Mouse (Mus musculus): ENCODE measurements around the gene Aunip. TPM values are rescaled to one million over a fixed set of nuclear protein-coding genes. Genes with fewer than 3 reads are reported as not detected.

Aunip gene
- total RNA-seq, 2 experiments from 2014 or later = not detected

DNA sequence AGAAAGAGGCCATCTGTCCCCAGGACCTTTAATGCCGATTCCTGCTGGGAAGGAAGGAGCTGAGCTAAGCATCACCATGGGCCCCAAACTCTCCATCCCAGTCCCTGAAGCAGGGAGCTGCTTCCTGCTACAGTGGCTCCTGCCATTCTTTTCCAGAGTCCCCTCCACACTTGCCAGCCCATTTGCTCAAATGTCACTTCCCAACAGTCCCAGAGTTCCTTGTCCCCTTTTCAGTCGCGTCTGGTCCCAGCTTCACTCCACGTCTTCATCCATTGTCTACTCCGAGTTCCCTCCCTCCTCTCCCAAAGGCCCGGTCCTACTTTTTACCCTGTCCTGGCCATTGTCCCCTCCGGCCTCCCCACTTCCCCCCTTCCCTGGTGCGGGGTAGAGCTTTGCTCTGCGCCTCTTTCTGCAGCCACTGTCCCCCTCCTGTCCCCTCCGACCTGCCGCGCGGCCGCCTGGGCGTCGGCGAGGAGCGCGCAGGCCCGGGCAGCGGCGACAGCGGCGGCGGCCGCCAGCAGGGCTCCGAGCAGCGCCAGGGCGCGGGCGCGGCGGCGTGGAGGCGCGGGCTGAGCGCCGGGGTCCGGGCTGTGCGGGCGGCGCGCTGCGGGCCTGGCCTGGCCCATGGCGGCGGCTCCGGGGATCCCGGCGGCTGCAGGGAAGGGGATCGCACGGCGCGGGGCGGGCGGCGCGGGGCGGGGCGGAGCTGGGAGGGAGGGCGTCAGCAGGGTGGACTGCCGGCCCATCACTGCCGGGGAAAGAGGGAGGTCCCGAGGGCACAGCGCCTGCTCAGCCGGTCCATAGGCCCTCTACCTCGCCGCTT, 40.9 kb downstream of the Aunip start, which contains the start of gene Selenon:
Selenon (minus strand) TSS at position 673 of the 823 bp plus-strand sequence.
- intact Hi-C loops (cut with DNase I) = no loop called here
- Histone ChIP-seq H3K27ac (peak within 1 kb of the TSS; percentile 82), H3K4me3 (peak within 1 kb of the TSS; percentile 81)
- no peak for TF ChIP-seq CTCF (IDR thresholded peaks at IDR 0.05)
- DNase-seq = peak; percentile 87

DNA sequence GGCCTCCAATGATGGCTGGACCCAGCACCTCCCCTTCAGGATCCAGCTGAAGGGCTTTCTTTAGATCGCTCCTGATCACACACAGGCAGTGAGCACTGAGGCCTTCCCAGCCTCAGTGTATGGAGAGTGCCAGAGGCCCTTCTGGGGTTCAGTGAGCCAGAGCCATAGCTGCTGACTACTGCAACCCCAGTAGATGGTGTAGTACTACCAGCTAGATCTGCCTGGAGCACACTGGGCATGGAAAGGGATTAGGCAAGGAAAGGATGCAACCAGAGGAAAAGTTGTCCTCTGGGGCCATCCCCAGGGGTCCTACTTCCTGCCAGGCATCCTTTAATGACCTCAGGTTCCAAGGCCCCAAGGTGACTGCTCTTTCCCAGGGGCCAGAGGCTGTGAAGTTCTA, 42.8 kb downstream of the Aunip start:
- intact Hi-C loops (cut with DNase I) = no loop called here
- no peak overlapping the region for H3K4me3 ChIP-seq
- H3K27ac ChIP-seq = no peak overlapping the region
- no peak for DNase-seq
- TF ChIP-seq CTCF (IDR thresholded peaks at IDR 0.05) = peak; percentile 43; the same call in 1 of the 2 replicates

DNA sequence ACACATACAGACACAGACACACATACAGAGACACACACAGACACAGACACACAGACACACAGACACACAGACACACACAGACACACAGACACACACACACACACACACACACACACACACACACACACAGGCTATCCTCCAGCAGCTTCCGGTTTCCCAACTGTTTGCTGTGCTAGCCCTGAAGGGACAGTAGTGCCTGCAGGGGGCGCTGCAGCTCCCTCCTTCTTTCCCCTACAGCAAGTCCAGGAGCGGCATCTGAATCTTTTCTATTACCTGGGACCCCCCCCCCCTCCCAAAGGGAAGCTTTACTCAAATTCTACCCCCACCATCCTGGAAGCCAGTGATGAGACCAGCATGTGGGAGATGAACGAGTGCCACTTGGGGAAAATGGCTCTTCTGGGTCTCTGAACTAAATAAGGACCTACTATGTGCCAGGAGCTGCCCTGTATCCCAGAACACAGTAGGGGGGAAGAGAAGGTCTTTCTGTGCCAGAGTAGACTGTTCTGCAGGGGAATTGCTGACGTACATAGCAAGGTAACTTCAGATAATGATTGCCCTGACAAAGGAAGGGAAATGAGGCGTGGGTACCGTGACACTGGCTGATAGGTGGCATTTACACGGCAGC, 45.3 kb downstream of the Aunip start:
- peak; percentile 63 for DNase-seq
- TF ChIP-seq CTCF (IDR thresholded peaks at IDR 0.05) = peak; percentile 52
- intact Hi-C loops (cut with DNase I) = no loop called here
- no peak overlapping the region for H3K27ac ChIP-seq
- H3K4me3 ChIP-seq = no peak overlapping the region

DNA sequence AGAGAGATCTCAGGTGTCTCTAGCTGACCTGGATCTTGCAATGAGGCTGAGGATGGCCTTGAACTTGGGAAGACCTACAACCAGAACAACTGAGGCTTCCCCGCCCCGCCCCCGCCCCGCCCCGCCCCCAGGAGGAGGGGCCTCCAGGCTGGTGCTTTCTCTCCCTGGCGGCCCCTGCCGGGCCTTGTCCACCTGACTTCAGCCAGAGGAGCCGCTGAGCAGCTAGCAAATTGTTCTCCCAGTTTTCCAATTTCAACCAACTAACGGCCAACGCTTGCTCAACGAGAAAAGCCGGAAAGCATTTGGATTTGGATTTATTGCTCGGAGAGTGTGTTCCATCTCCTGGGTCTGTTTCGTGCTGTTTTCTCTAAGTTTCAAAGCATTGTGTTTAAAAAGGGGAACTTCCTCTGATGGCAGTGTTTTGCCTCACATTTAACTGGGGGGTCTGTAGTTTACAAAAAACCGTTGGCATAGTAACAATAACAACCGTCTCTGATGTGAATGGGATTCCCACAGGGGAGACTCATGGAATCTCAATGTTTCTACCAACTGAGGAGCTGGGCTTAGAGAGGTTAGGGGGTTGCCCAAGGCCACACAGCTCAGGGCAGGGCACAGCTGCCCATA, 46.9 kb downstream of the Aunip start:
- Histone ChIP-seq H3K4me3 (no peak overlapping the region; the same call in 1 of the 2 replicates), H3K27ac (peak overlapping the region; percentile 75)
- no peak for TF ChIP-seq CTCF (IDR thresholded peaks at IDR 0.05)
- intact Hi-C loops (cut with DNase I) = no loop called here
- peak; percentile 54 for DNase-seq

DNA sequence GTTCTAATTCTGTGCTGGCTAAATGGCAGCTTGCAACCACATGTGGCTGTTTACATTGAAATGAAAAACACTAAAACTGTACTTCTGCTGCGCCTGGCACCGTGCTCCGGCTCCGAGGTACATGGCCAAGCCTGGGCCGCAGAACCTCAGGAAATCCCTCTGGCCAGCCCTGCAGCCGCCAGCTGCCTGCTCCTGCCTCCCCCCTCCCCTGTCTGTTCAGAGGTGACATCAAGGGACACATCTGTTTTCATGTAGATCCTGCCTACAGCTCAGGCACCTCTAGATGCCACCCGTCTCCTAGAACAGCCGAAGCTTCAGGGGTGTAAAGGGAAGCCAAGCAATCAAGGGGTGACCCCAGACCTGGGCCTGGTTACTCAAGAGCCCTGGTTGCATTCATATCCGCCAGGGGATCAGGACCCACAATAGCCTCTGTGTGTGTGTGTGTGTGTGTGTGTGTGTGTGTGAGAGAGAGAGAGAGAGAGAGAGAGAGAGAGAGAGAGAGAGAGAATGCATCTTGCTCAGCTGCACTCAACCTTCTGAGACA, 47.8 kb downstream of the Aunip start:
- DNase-seq = peak; percentile 51
- TF ChIP-seq CTCF (IDR thresholded peaks at IDR 0.05) = no peak
- Histone ChIP-seq H3K27ac (peak overlapping the region; percentile 75), H3K4me3 (no peak overlapping the region; the same call in 1 of the 2 replicates)
- intact Hi-C loops (cut with DNase I) = no loop called here

DNA sequence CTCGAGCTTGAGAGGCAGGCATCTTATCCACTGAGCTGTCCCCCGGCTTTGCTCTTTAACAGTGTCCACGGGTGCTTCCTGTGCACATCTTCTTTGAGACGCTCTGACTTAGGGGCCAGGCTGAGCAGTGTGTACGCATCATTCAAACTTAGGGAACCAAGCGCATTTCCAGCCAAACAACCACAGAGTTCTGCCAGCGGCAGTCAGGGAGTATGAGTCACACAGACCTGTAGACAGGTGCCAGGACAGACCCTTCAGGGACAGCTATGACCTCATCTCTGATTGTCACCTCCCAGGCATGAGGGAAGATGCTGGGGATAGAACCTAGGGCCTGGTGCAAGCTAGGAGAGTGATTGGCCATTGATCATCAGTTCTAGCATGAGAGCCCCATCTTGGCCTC, 48.4 kb downstream of the Aunip start:
- DNase-seq = no peak
- no peak for TF ChIP-seq CTCF (IDR thresholded peaks at IDR 0.05)
- no peak overlapping the region for H3K4me3 ChIP-seq
- intact Hi-C loops (cut with DNase I) = no loop called here
- no peak overlapping the region for H3K27ac ChIP-seq

DNA sequence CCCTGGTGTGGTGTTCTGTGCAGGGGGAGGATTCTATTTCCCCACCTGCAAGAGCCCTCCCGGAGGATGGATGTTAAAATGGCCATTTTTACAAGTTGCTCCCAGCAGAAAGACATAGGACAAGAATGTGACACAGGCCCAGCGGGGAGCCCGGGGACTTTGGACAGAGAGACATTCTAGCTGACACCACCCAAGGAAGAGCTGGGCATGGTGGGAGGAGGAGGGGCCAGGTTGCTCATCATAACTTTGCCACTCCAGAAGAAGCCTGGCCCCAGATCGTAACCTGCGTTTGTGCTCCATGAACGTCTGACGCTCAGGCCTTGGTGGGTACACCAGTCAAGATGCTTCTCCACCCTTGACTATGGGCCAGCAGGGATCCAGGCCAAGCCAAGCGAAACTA, 49.9 kb downstream of the Aunip start:
- intact Hi-C loops (cut with DNase I) = no loop called here
- no peak for TF ChIP-seq CTCF (IDR thresholded peaks at IDR 0.05)
- no peak overlapping the region for H3K4me3 ChIP-seq
- no peak for DNase-seq
- no peak overlapping the region for H3K27ac ChIP-seq

DNA sequence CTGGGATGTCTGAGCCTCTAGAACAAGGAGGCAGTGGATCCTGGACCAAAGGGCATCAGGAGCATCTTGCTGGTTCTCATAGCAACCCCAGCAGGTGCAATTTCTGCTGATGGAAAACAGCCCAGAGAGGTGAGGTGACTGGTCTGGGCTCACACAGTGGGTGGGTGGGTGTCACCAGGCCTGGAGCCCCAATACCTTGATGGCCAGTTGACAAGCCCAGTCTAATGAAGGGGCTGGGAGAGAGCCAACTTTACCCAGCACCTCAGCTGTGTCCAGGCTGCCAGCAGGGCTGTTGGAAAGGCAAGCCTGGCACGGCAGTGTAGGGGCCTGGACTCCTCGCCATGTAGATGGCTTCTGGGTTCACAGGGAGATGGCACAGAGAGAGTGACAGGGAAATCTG, 51.2 kb downstream of the Aunip start:
- no peak for DNase-seq
- intact Hi-C loops (cut with DNase I) = no loop called here
- Histone ChIP-seq H3K4me3 (no peak overlapping the region), H3K27ac (no peak overlapping the region)
- no peak for TF ChIP-seq CTCF (IDR thresholded peaks at IDR 0.05)

DNA sequence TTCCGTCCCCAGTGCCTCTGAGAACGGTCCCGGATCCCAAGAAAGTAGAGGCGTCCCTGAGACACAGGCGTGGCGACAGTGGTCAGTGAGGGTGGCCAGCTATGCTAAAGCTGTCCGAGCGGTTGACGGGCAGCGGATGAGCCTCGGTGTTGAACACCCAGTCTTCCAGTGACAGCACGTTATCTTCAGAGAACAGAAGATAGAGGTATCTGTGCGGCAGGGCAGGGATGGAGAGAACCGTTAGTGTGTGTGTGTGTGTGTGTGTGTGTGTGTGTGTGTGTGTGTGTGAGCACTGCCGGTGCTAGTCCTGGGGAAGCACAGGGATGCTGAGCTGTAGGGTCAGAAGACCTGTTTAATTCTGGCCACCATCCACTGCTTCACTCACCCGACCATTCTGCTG, 52.8 kb downstream of the Aunip start:
- no peak for TF ChIP-seq CTCF (IDR thresholded peaks at IDR 0.05)
- intact Hi-C loops (cut with DNase I) = no loop called here
- DNase-seq = no peak

DNA sequence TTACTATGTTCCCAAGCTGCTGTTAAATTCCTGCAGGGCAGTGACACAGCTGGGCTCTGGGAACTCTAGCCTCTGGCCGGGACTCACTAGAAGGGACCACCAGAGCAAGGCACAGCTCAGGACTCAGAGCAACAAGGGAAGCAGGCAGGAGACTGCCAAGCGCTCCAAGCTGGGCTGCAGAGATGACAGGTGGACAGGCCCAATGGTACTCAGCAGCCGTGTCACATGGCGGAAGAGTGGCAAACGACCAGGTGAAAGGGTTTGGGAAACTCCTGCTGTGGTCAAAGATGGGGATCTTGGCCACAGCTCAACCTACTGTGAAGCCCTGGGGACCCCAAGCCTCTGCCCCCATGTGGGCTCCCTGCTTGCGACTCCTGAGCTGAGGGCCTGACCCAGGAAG, 53.3 kb downstream of the Aunip start:
- intact Hi-C loops (cut with DNase I) = no loop called here
- no peak for DNase-seq
- no peak overlapping the region for H3K27ac ChIP-seq
- H3K4me3 ChIP-seq = no peak overlapping the region
- TF ChIP-seq CTCF (IDR thresholded peaks at IDR 0.05) = no peak

More for the DNA sequence above, 52.8 kb downstream of the Aunip start:
- no peak overlapping the region for H3K27ac ChIP-seq
- no peak overlapping the region for H3K4me3 ChIP-seq

DNA sequence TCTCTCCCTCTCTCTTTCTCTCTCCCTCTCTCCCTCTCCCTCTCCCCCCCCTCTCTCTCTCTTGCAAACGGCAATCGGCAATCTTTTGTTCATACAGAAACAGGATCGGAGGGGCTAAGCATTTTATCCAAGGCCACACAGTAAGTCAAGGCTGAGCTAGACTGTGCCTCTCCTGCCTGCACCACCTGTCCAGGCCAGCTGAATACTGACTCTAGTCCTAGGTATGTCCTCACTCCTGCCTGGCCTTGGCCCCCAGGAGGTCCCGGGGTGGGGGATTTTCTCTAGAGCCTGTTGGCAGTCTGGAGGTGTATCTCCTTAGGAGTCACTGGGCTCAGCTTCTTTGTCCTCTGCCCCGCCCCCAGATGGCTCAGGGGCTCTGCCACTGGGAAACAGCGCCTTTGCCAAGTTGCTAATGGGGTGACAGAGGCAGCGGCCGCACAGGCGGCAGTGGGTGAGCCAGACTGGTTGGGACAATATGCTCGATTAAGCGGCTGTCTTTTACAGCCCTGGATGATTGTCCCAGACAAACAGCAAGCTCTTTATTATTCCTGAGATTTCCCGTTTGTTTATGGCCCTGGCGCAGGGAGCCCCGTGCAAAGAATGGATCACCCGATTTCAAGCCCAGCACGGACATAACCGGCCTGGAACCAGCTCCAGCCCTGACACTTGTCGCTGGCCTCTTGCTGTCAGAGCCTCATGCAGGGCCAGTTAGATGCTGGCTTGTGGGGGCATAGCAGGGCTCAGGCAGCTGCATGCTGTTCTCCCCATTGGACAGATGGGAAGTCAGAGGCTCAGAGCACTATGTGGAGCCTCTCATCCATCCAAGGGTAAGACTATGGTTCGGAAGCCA, 56.8 kb downstream of the Aunip start:
- H3K27ac ChIP-seq = no peak overlapping the region
- H3K4me3 ChIP-seq = no peak overlapping the region
- intact Hi-C loops (cut with DNase I) = no loop called here
- peak; percentile 43 for DNase-seq
- no peak for TF ChIP-seq CTCF (IDR thresholded peaks at IDR 0.05)

DNA sequence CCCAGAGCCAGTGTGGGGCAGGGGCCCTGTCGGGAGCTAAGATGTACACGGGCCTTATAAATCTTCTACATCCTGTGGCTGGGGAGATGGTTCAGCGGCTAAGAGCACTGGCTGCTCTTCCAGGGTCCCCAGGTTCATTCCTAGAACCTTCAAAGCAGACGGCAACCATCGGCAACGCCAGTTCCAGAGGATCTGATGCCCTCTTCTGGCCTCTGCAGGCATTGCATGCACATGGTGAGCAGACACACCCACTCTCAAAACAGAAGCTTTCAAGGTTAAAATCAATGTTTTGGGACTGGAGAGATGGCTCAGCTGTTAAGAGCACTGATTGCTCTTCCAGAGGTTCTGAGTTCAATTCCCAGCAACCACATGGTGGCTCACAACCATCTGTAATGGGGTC, 58.4 kb downstream of the Aunip start:
- intact Hi-C loops (cut with DNase I) = no loop called here
- DNase-seq = no peak
- TF ChIP-seq CTCF (IDR thresholded peaks at IDR 0.05) = peak; percentile 56
- no peak overlapping the region for H3K4me3 ChIP-seq
- no peak overlapping the region for H3K27ac ChIP-seq
